Mouse (Mus musculus) thymus, postnatal 10 days (tissue): Measurements from ENCODE around the gene Cyp39a1.

Experiments
- DNase-seq, 2 experiments: peaks; one replicate each; pipeline ENCODE4 v3.0.0; 2021; ENCODE audit warnings: low spot score in 2 of 2

The Cyp39a1 gene

DNA sequence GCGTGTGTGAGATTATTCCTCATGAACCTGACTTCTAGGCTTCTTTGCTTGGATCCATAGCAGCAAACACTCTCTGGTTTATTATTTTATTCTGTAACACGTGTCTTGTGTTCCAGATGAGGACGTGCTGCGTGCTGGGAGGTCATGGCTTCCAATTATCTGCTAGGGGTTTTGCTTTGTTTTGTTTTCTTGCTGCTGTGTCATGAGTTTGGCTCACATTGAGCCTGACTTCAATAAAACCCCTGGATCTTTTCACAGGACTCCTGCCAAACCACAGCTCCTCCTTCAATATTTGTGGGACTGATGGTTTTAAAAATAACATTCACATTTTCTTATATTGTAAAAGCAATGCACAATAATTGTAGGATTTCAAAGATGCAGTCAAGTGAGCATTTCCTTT, 117.3 kb downstream of the Cyp39a1 start:
- DNase-seq: no peak

DNA sequence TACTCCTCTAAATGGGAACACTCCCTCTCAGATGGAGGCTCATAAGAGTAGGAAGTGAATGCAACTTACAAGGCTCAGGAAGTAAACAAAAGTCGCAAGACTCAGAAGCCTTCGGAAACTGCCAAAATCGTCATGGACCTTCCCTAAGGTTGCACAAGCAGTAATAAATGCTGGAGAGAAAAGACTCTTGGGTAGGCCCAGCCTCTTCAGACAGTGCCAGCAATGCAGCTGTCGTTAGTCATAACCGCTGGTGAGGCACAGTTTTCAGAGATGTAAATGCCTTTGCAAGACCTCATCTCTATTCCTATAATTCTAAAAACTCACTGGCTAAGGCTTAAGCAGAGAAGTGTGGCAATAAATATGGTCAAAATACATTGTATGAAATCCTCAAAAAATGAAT, 121.0 kb downstream of the Cyp39a1 start:
- DNase-seq: no peak

DNA sequence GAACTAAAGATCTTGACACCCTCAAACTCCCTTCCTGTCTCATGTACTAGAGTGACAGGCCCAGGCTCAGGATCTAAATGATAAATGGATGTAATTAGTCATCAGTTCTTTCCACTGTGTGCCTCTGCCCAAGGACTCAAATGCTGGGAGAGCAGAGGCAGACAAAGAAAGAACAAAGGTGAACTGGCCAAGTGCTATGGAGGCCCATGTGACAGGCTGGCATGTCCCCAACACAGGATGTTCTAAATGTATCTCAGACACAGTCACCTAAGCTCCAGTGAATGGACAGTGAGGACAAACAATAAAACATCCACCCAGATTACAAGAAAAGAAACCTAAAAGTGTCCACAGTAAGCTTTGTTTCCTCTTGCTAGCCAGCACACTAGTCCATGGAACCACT, 122.2 kb downstream of the Cyp39a1 start:
- no peak for DNase-seq

DNA sequence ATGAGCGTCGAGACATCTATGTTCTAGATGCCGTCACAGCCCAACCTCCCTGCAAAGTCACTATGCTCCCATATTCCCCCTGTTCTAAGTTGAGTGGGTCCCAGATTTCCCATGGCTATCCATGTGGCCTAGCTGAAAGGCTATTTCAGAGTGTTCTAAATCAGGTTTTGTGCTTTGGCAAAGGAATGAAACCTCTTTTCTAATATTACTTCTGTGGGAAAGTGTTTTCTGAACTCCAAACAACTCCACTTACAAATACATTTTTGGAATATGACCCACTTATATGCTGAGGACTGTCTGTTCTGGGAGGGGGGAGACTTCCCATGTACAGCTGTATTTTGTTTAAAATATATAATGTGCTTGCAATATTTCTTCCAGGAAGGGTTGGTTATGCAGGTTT, 124.5 kb downstream of the Cyp39a1 start:
- DNase-seq: no peak

DNA sequence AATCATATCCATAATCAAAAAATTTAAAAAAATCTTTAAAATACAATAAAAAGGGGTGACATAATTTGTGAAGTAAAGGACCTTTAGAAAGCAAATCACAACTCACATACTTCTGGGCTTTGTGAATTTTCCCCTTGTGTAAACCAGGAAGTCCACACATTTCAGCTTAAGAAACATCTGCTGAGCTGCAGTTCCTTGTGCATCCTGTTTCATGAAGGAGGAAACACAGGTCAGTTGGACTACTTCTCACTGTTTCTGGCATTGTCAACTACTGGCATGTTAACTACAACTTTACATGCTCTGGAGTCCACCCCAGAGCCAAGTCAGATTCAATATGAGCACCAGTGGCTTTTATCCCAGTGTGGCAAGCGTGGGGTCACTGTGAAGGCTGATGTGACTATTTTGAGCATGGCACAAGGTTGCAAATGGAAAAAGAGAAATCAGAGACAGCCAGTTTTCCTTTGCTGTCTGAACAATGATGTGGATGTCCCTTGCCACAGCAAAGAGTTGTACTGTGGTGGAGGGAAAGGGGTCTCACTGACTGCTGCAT, 127.6 kb downstream of the Cyp39a1 start:
- DNase-seq: no peak
